Mouse (Mus musculus): ENCODE results near the gene Gjd3. TPM values are rescaled to one million over a fixed set of nuclear protein-coding genes. Genes with fewer than 3 reads are reported as not detected.

Gene Gjd3
- total and polyA plus RNA-seq, 3 experiments, result not detected

- Histone ChIP-seq H3K36me3 (ENCODE audit: control insufficient read depth in 1 of 2, insufficient read depth in 2 of 2, low read length in 2 of 2) (no peaks in the 10 kb centered on the region), H3K9ac (ENCODE audit: control insufficient read depth, low read depth, low read length, poor library complexity, severe bottlenecking) (no peak overlapping the region), H3K79me2 (ENCODE audit: control insufficient read depth, insufficient read depth, low read length, poor library complexity) (no peaks in the 10 kb centered on the region), H3K4me3 (ENCODE audit: control insufficient read depth in 1 of 2, insufficient read depth in 1 of 2, low read depth in 2 of 2, low read length in 2 of 2) (no peak overlapping the region), H3K9me3 (replicated peaks; ENCODE audit: insufficient read depth, low read length) (no peaks in the 10 kb centered on the region), H3K27ac (ENCODE audit: control insufficient read depth, low read depth, low read length) (no peak overlapping the region), H3K4me1 (ENCODE audit: control insufficient read depth in 1 of 2, insufficient read depth in 2 of 2, low read length in 2 of 2) (no peaks in the 10 kb centered on the region), H3K27me3 (ENCODE audit: control insufficient read depth in 1 of 2, insufficient read depth in 2 of 2, low read length in 2 of 2) (no peaks in the 10 kb centered on the region)
- DNase-seq (ENCODE audit: low read depth, low spot score), result peak; percentile 84
- TF ChIP-seq MXI1 (IDR thresholded peaks at IDR 0.05; ENCODE audit: low read depth, low read length) (peak; percentile 61; the same call in 1 of the 2 replicates), SIN3A (IDR thresholded peaks at IDR 0.05; ENCODE audit: low read length) (peak; percentile 72), ZNF384 (IDR thresholded peaks at IDR 0.05; ENCODE audit: low read depth, low read length) (peak; percentile 29; the same call in 1 of the 2 replicates), CTCF (IDR thresholded peaks at IDR 0.05 in 2 of 3, conservative IDR thresholded peaks at IDR 0.05 in 1 of 3; ENCODE audit: control insufficient read depth in 1 of 3, insufficient read depth in 1 of 3, low read depth in 2 of 3, low read length in 3 of 3, poor library complexity in 1 of 3, severe bottlenecking in 1 of 3) (peak; percentile 65 to 99 (median 99)), USF1 (IDR thresholded peaks at IDR 0.05; ENCODE audit: low read depth, low read length) (no peak), SMC3 (IDR thresholded peaks at IDR 0.05; ENCODE audit: low read depth, low read length) (peak; percentile 97), GATA1 (IDR thresholded peaks at IDR 0.05; ENCODE audit: low read depth, low read length) (no peak), JUND (IDR thresholded peaks at IDR 0.05; ENCODE audit: low read depth, low read length) (no peak), RAD21 (IDR thresholded peaks at IDR 0.05; ENCODE audit: low read depth, low read length) (peak; percentile 98), ZC3H11A (IDR thresholded peaks at IDR 0.05; ENCODE audit: low read depth, low read length) (peak; percentile 98), HCFC1 (IDR thresholded peaks at IDR 0.05; ENCODE audit: low read depth, low read length) (0 out of 2 replicates have a peak, but pooled peaks have one; percentile 37), ZKSCAN1 (IDR thresholded peaks at IDR 0.05; ENCODE audit: low read depth, low read length) (no peak), MAZ (IDR thresholded peaks at IDR 0.05; ENCODE audit: low read depth, low read length) (0 out of 2 replicates have a peak, but pooled peaks have one; percentile 77), TCF12 (IDR thresholded peaks at IDR 0.05; ENCODE audit: low read depth, low read length) (no peak)
Observed at GRCm38 (mm10) chr11:98972215-98972614, 10.6 kb downstream of the Gjd3 start.

DNA sequence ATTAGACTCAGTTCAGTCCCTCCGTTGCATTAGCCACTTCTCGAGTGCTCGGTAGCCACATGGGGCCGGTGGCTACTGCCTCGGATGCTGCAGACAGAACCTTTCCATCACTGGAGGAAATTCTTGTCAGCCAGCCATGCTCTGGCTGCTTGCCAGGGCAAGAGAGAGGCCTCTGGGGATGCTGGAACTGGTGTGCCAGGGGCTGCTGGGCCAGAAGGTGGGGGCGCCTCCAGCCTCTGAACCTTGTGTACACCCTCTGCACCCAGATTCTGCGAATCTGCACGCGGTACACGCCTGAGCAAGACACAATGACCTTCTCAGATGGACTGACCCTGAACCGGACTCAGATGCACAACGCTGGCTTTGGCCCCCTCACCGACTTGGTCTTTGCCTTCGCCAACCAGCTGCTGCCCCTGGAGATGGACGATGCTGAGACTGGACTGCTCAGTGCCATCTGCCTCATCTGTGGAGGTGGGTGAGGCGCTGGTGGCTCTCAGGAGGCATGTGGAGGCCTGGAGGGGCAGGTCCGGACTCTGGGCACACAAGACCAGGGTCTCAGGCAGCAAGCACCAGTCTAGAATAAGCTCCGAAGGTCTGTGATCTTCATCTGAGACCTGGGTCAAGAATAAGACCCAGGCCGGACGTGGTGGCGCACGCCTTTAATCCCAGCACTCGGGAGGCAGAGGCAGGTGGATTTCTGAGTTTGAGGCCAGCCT lies 11.3 kb downstream of the Gjd3 start:
- TF ChIP-seq USF2 (IDR thresholded peaks at IDR 0.05; ENCODE audit: borderline replicate concordance in 1 of 2, insufficient read depth in 1 of 2, low read depth in 1 of 2, low read length in 2 of 2) (no peak), SMC3 (IDR thresholded peaks at IDR 0.05; ENCODE audit: low read depth, low read length) (no peak), EP300 (IDR thresholded peaks at IDR 0.05; ENCODE audit: low read depth in 1 of 2, low read length in 2 of 2) (no peak)
- Histone ChIP-seq H3K79me2 (ENCODE audit: control insufficient read depth, insufficient read depth, low read length, poor library complexity) (no peaks in the 10 kb centered on the region), H3K27ac (ENCODE audit: control insufficient read depth, low read depth, low read length) (no peak overlapping the region), H3K9ac (ENCODE audit: control insufficient read depth, low read depth, low read length, poor library complexity, severe bottlenecking) (no peak overlapping the region), H3K4me1 (ENCODE audit: control insufficient read depth in 1 of 2, insufficient read depth in 2 of 2, low read length in 2 of 2) (no peaks in the 10 kb centered on the region), H3K4me3 (ENCODE audit: control insufficient read depth in 1 of 2, insufficient read depth in 1 of 2, low read depth in 2 of 2, low read length in 2 of 2) (no peak overlapping the region), H3K36me3 (ENCODE audit: control insufficient read depth in 1 of 2, insufficient read depth in 2 of 2, low read length in 2 of 2) (no peaks in the 10 kb centered on the region), H3K9me3 (replicated peaks; ENCODE audit: insufficient read depth, low read length) (no peaks in the 10 kb centered on the region), H3K27me3 (ENCODE audit: control insufficient read depth in 1 of 2, insufficient read depth in 2 of 2, low read length in 2 of 2) (no peaks in the 10 kb centered on the region)
- DNase-seq (ENCODE audit: low read depth, low spot score), result peak; percentile 42

Measured in MEL (cell line).